Mouse (Mus musculus): Measurements from ENCODE around the gene Serpine3. TPM values are rescaled to one million over a fixed set of nuclear protein-coding genes. Genes with fewer than 3 reads are reported as not detected.

The Serpine3 gene
- polyA plus RNA-seq, 1 experiment from 2014 or later, result 0.13 TPM

GRCm38 (mm10) chr14:62724560-62724959 lies 61.1 kb downstream of the Serpine3 start:
- H3K27me3 ChIP-seq (ENCODE audit: control insufficient read depth, insufficient read depth, low read length), result no peaks in the 10 kb centered on the region
- H3K4me2 ChIP-seq (replicated peaks), result no peak overlapping the region
- no peaks in the 10 kb centered on the region for H3K4me1 ChIP-seq (replicated peaks; ENCODE audit: control insufficient read depth, insufficient read depth, low read length)
- H3K9ac ChIP-seq, result no peak overlapping the region
- DNase-seq (ENCODE audit: low spot score), result no peak
- no peak for ATAC-seq (ENCODE audit: low FRiP score)
- H3K36me3 ChIP-seq (replicated peaks; ENCODE audit: control insufficient read depth, insufficient read depth), result no peaks in the 10 kb centered on the region
- no peaks in the 10 kb centered on the region for H3K9me3 ChIP-seq (ENCODE audit: control insufficient read depth, low read length)
- H3K4me3 ChIP-seq (replicated peaks; ENCODE audit: low read length), result no peak overlapping the region
- H3K27ac ChIP-seq, result no peak overlapping the region

GRCm38 (mm10) chr14:62731902-62732301 lies 68.4 kb downstream of the Serpine3 start:
- no peaks in the 10 kb centered on the region for H3K9me3 ChIP-seq (ENCODE audit: control insufficient read depth, low read length)
- 81% methylated on average over 1 of the region's 1 CpGs for WGBS

GRCm38 (mm10) chr14:62733666-62734065 lies 70.2 kb downstream of the Serpine3 start:
- no peaks in the 10 kb centered on the region for H3K4me1 ChIP-seq (replicated peaks; ENCODE audit: control insufficient read depth, insufficient read depth, low read length)
- ATAC-seq (ENCODE audit: low FRiP score) (no peak), DNase-seq (ENCODE audit: low spot score) (no peak)
- no peak overlapping the region for H3K9ac ChIP-seq
- H3K27me3 ChIP-seq (ENCODE audit: control insufficient read depth, insufficient read depth, low read length), result no peaks in the 10 kb centered on the region
- no peaks in the 10 kb centered on the region for H3K9me3 ChIP-seq (ENCODE audit: control insufficient read depth, low read length)
- no peak overlapping the region for H3K4me2 ChIP-seq (replicated peaks)
- H3K4me3 ChIP-seq (replicated peaks; ENCODE audit: low read length), result no peak overlapping the region
- H3K36me3 ChIP-seq (replicated peaks; ENCODE audit: control insufficient read depth, insufficient read depth), result peaks cover 9% of the 10 kb centered on the region; the same call in 1 of the 2 replicates
- 83% methylated on average over 2 of the region's 2 CpGs for WGBS
- H3K27ac ChIP-seq, result no peak overlapping the region

More at GRCm38 (mm10) chr14:62731902-62732301, 68.4 kb downstream of the Serpine3 start:
- ATAC-seq (ENCODE audit: low FRiP score) (no peak), DNase-seq (ENCODE audit: low spot score) (no peak)
- no peak overlapping the region for H3K4me3 ChIP-seq (replicated peaks; ENCODE audit: low read length)
- H3K9ac ChIP-seq, result no peak overlapping the region
- H3K4me2 ChIP-seq (replicated peaks), result no peak overlapping the region
- H3K27ac ChIP-seq, result no peak overlapping the region
- H3K27me3 ChIP-seq (ENCODE audit: control insufficient read depth, insufficient read depth, low read length), result no peaks in the 10 kb centered on the region
- peaks cover 9% of the 10 kb centered on the region; the same call in 1 of the 2 replicates for H3K36me3 ChIP-seq (replicated peaks; ENCODE audit: control insufficient read depth, insufficient read depth)
- no peaks in the 10 kb centered on the region for H3K4me1 ChIP-seq (replicated peaks; ENCODE audit: control insufficient read depth, insufficient read depth, low read length)

- Histone ChIP-seq H3K9me3 (ENCODE audit: control insufficient read depth, low read length) (no peaks in the 10 kb centered on the region), H3K9ac (no peak overlapping the region), H3K4me2 (replicated peaks) (no peak overlapping the region), H3K4me3 (replicated peaks; ENCODE audit: low read length) (no peak overlapping the region), H3K27me3 (ENCODE audit: control insufficient read depth, insufficient read depth, low read length) (no peaks in the 10 kb centered on the region), H3K27ac (no peak overlapping the region), H3K36me3 (replicated peaks; ENCODE audit: control insufficient read depth, insufficient read depth) (peaks cover 11% of the 10 kb centered on the region; the same call in 1 of the 2 replicates), H3K4me1 (replicated peaks; ENCODE audit: control insufficient read depth, insufficient read depth, low read length) (no peaks in the 10 kb centered on the region)
- WGBS, result 100% methylated on average over 1 of the region's 1 CpGs
- no peak for DNase-seq (ENCODE audit: low spot score)
- no peak for ATAC-seq (ENCODE audit: low FRiP score)
These were observed 72.2 kb downstream of the Serpine3 start for GRCm38 (mm10) chr14:62735646-62736045.

Other genes with a start within 250 kb of the Serpine3 start
- gene Gucy1b2, start 207.4 kb upstream of the Serpine3 start, polyA plus RNA-seq (2014; fragmentation: Nextera tagmentation; extraction: Ambion mirVana), result 0.41 and 0.50 TPM in 2 replicates
- 29.3 and 32.7 TPM in 2 replicates for gene Fam124a, start 107.9 kb upstream of the Serpine3 start, polyA plus RNA-seq (2014; fragmentation: Nextera tagmentation; extraction: Ambion mirVana)
- gene Gm4131, start 96.7 kb upstream of the Serpine3 start, polyA plus RNA-seq (2014; fragmentation: Nextera tagmentation; extraction: Ambion mirVana), result 0.17 and 0.30 TPM in 2 replicates
- gene Ints6, start 97.5 kb downstream of the Serpine3 start, polyA plus RNA-seq (2014; fragmentation: Nextera tagmentation; extraction: Ambion mirVana), result 21.8 and 24.7 TPM in 2 replicates
- 11.0 and 12.0 TPM in 2 replicates for gene Wdfy2, start 174.0 kb downstream of the Serpine3 start, polyA plus RNA-seq (2014; fragmentation: Nextera tagmentation; extraction: Ambion mirVana)

Data from hindbrain, embryonic 14.5 days (tissue).